Mouse (Mus musculus) hindbrain, embryonic 14.5 days (tissue): ENCODE results near the gene Sik1. TPM values are rescaled to one million over a fixed set of nuclear protein-coding genes. Genes with fewer than 3 reads are reported as not detected.

ENCODE experiments used
- ATAC-seq: fragments of 200-750 bp; cut with Nextera tagmentation; 2 replicates; pipeline ENCODE4 v1.8.0; 2017; ENCODE audit warnings: moderate number of reproducible peaks, mild to moderate bottlenecking, moderate TSS enrichment, moderate library complexity; ENCODE audit not compliant: low FRiP score
- DNase-seq: peaks from one replicate; pipeline ENCODE4 v3.0.0-alpha.2; 2015; ENCODE audit warnings: low spot score
- H3K27ac ChIP-seq: fragments of 300-500 bp; sonication (generic); 2 replicates; pipeline ENCODE4 v1.5.1; 2014; ENCODE audit warnings: mild to moderate bottlenecking, moderate library complexity
- H3K27me3 ChIP-seq: fragments of 300-500 bp; sonication (generic); 2 replicates; pipeline ENCODE4 v1.6.1; 2014; ENCODE audit warnings: mild to moderate bottlenecking, low read length, mixed read lengths; ENCODE audit not compliant: control insufficient read depth, insufficient read depth
- H3K36me3 ChIP-seq: fragments of 300-500 bp; sonication (generic); replicated peaks from 2 replicates; pipeline ENCODE4 v1.6.1; 2014; ENCODE audit not compliant: control insufficient read depth, insufficient read depth
- H3K4me1 ChIP-seq: fragments of 300-500 bp; sonication (generic); replicated peaks from 2 replicates; pipeline ENCODE4 v1.6.1; 2014; ENCODE audit warnings: antibody characterized with exemption, low read length, mixed read lengths; ENCODE audit not compliant: control insufficient read depth, insufficient read depth
- H3K4me2 ChIP-seq: fragments of 300-500 bp; sonication (generic); replicated peaks from 2 replicates; pipeline ENCODE4 v1.6.1; 2014; ENCODE audit warnings: mild to moderate bottlenecking, moderate library complexity
- H3K4me3 ChIP-seq: fragments of 300-500 bp; sonication (generic); replicated peaks from 2 replicates; pipeline ENCODE4 v1.5.1; 2014; ENCODE audit warnings: mild to moderate bottlenecking, low read length
- H3K9ac ChIP-seq: fragments of 300-500 bp; sonication (generic); 2 replicates; pipeline ENCODE4 v1.6.1; 2014
- H3K9me3 ChIP-seq: fragments of 300-500 bp; sonication (generic); 2 replicates; pipeline ENCODE4 v1.6.1; 2016; ENCODE audit warnings: low read length; ENCODE audit not compliant: control insufficient read depth
- WGBS: fragments of 180-500 bp; shearing (Covaris S2); extraction: QIAGEN DNeasy Blood & Tissue Kit; methylation state at CpG from one replicate; pipeline ENCODE4 v1.1.7; 2014; 5-methylcytosine and 5-hydroxymethylcytosine counted together
- polyA plus RNA-seq: library from polyadenylated mRNA; unstranded; fragments of >200 nt; fragmentation: Nextera tagmentation; extraction: Ambion mirVana; gene quantifications from 2 replicates; pipeline ENCODE4 v1.2.1, GENCODE M21; 2014

The Sik1 gene
- polyA plus RNA-seq, 1 experiment from 2014 or later = 20.5 TPM

- Histone ChIP-seq H3K9ac (no peak overlapping the region), H3K4me2 (no peak overlapping the region), H3K27ac (no peak overlapping the region), H3K36me3 (peaks cover 30% of the 10 kb centered on the region), H3K27me3 (no peaks in the 10 kb centered on the region), H3K4me3 (no peak overlapping the region), H3K4me1 (no peaks in the 10 kb centered on the region), H3K9me3 (no peaks in the 10 kb centered on the region)
- WGBS = 76% methylated on average over 3 of the region's 3 CpGs
- DNase-seq = no peak
- no peak for ATAC-seq
Measured at GRCm38 (mm10) chr17:31841453-31841841, 14.2 kb downstream of the Sik1 start.

GRCm38 (mm10) chr17:31840423-31841003 lies 15.1 kb downstream of the Sik1 start:
- H3K4me3 ChIP-seq = no peak overlapping the region
- no peak overlapping the region for H3K9ac ChIP-seq
- no peaks in the 10 kb centered on the region for H3K4me1 ChIP-seq
- no peak overlapping the region for H3K4me2 ChIP-seq
- H3K9me3 ChIP-seq = no peaks in the 10 kb centered on the region
- 63% methylated on average over 6 of the region's 6 CpGs for WGBS
- DNase-seq = no peak
- H3K27ac ChIP-seq = no peak overlapping the region
- H3K27me3 ChIP-seq = no peaks in the 10 kb centered on the region
- H3K36me3 ChIP-seq = peaks cover 21% of the 10 kb centered on the region
- no peak for ATAC-seq

DNA sequence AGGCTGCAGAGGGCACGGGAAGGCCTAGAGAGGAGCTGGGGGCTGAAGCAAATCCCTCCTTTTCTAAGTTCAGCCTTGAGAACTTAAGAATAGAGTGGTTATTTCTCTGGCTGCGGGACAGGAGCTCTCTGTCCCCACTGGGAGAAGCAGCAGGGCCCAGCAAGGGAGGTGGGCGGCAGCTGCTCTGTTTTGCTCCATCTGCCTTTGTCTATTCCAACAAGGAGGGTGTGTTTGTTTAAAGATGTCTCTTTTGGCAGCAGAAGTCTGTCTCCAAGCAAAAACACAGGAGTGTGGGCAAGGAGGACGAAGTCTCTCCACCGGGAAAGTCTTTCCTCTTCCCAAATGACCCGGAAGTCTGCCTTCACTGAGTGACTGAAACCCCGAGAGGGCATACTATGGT lies 18.8 kb downstream of the Sik1 start:
- Histone ChIP-seq H3K9me3 (no peaks in the 10 kb centered on the region), H3K4me1 (0 out of 2 replicates have a peak, but pooled peaks cover 3% of the 10 kb centered on the region), H3K4me2 (no peak overlapping the region), H3K9ac (no peak overlapping the region), H3K36me3 (no peaks in the 10 kb centered on the region), H3K4me3 (no peak overlapping the region), H3K27ac (no peak overlapping the region), H3K27me3 (no peaks in the 10 kb centered on the region)
- DNase-seq = no peak
- WGBS = 61% methylated on average over 7 of the region's 7 CpGs
- ATAC-seq = no peak

- H3K9me3 ChIP-seq = no peaks in the 10 kb centered on the region
- WGBS = 59% methylated on average over 2 of the region's 2 CpGs
- H3K27me3 ChIP-seq = no peaks in the 10 kb centered on the region
- no peak overlapping the region for H3K4me3 ChIP-seq
- no peak overlapping the region for H3K27ac ChIP-seq
- 0 out of 2 replicates have a peak, but pooled peaks cover 3% of the 10 kb centered on the region for H3K4me1 ChIP-seq
- DNase-seq (no peak), ATAC-seq (no peak)
- H3K9ac ChIP-seq = no peak overlapping the region
- no peak overlapping the region for H3K4me2 ChIP-seq
- no peaks in the 10 kb centered on the region for H3K36me3 ChIP-seq
Measured at GRCm38 (mm10) chr17:31836264-31836607, 19.4 kb downstream of the Sik1 start.

DNA sequence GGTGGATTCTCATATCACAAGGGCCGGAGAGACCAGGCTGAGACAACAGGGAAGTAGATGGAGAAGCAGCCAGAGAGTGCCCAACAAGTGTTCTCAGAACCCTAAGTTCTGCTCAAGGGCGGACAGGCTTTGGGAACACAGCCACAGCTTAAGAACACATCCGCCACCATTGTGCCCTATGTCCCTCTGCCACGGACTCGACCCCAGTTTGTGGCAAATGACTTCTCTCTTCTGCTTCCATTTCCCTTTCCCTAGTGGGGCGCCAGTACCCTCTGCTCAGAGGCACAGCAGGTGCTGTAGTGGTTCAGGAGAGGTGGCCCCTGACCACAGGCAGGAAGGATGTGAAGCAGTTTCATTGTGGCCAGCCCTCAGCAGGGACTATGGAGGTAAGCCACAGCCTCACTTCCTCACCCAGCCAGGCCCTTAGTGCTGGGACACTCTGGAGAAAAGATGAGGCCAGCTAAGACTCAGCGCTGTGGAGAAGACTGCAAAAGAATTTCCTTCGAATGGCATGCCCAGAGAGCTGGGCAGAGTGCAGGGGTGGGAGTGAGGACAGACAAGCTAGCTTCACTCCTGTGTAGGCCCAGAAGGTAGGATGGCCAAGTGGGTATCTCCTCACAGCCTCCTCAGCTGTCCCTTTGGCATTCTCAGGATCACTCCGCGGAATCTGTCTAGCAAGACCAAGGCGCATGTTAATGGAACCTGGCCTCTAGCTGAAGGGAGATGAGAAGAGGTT lies 19.9 kb downstream of the Sik1 start:
- no peaks in the 10 kb centered on the region for H3K27me3 ChIP-seq
- no peak for ATAC-seq
- no peak overlapping the region for H3K4me3 ChIP-seq
- no peak overlapping the region for H3K27ac ChIP-seq
- H3K4me2 ChIP-seq = no peak overlapping the region
- 93% methylated on average over 11 of the region's 11 CpGs for WGBS
- H3K4me1 ChIP-seq = 0 out of 2 replicates have a peak, but pooled peaks cover 3% of the 10 kb centered on the region
- DNase-seq = no peak
- H3K9ac ChIP-seq = no peak overlapping the region
- H3K36me3 ChIP-seq = no peaks in the 10 kb centered on the region
- H3K9me3 ChIP-seq = no peaks in the 10 kb centered on the region

DNA sequence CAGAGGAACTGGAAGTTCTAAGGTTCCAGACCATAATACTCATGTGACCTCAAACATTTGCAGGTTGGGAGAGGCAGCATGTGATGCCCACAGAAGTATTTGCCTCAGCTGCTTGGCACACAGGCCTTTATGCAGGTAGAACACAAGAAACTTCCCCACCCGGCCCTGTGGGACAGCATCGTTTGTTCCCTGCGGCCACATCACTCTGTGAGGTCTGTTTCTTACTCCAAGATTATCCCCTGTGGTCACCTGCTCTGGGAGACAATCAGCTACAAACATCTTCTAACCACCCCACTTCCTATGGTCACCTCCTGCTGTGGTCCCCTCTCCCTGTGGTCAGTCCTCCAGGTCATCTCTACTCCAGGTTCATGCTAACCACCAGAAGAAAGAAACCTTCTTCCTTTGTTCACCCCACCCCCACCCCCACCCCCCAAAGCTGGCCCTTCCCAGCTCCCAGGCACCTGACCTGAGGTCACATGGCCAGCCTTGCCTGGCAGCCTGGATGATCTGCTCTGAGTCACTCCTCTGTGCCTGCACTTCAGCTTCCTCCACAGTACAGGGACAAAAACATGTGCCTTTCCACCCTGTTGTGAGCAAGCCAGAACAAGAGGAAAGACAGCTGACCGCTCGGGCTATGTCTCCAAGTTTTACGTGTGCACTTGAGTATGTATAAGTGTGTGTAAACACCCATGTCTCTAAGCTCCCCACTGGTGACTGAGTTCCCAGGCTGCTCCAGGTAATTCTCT lies 21.1 kb downstream of the Sik1 start:
- Histone ChIP-seq H3K4me2 (no peak overlapping the region), H3K4me3 (no peak overlapping the region)
- 92% methylated on average over 6 of the region's 6 CpGs for WGBS

GRCm38 (mm10) chr17:31833752-31834151 lies 21.9 kb downstream of the Sik1 start:
- H3K27me3 ChIP-seq = no peaks in the 10 kb centered on the region
- H3K27ac ChIP-seq = no peak overlapping the region
- no peak overlapping the region for H3K4me3 ChIP-seq
- H3K4me1 ChIP-seq = 0 out of 2 replicates have a peak, but pooled peaks cover 3% of the 10 kb centered on the region
- WGBS = 31% methylated on average over 7 of the region's 7 CpGs
- H3K9ac ChIP-seq = no peak overlapping the region
- no peaks in the 10 kb centered on the region for H3K9me3 ChIP-seq
- H3K36me3 ChIP-seq = no peaks in the 10 kb centered on the region
- DNase-seq = no peak
- H3K4me2 ChIP-seq = no peak overlapping the region
- ATAC-seq = no peak

More for the DNA sequence above, 21.1 kb downstream of the Sik1 start:
- Histone ChIP-seq H3K4me1 (0 out of 2 replicates have a peak, but pooled peaks cover 3% of the 10 kb centered on the region), H3K27me3 (no peaks in the 10 kb centered on the region), H3K9me3 (no peaks in the 10 kb centered on the region), H3K9ac (no peak overlapping the region), H3K27ac (no peak overlapping the region), H3K36me3 (no peaks in the 10 kb centered on the region)
- ATAC-seq (no peak), DNase-seq (no peak)

DNA sequence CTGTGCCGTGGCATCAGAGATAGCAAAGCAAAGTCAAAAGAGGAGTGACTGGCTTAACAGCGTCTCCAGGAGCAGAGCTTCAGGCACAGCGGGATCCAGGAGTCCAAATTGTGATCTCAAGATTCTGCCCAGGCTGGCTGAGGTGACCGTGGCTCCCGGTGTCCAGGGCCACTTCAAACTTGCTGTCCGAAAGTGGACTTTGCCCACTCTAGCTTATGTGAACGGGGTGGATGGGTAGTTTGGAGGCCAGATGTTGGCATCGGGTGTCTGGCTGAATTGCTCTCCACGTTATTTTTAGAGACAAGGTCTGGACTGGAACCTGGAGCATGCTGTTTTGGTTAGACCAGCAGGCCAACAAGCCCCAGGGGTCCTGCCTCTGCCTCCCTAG lies 23.0 kb downstream of the Sik1 start:
- no peak overlapping the region for H3K4me3 ChIP-seq
- 97% methylated on average over 9 of the region's 9 CpGs for WGBS
- ATAC-seq = no peak

GRCm38 (mm10) chr17:31831866-31832576 lies 23.6 kb downstream of the Sik1 start:
- Histone ChIP-seq H3K27ac (no peak overlapping the region), H3K4me1 (peaks cover 11% of the 10 kb centered on the region), H3K4me2 (no peak overlapping the region), H3K4me3 (no peak overlapping the region), H3K36me3 (no peaks in the 10 kb centered on the region), H3K9ac (no peak overlapping the region), H3K9me3 (no peaks in the 10 kb centered on the region), H3K27me3 (no peaks in the 10 kb centered on the region)
- no peak for DNase-seq
- WGBS = 84% methylated on average over 14 of the region's 14 CpGs
- ATAC-seq = no peak

More for the DNA sequence above, 23.0 kb downstream of the Sik1 start:
- Histone ChIP-seq H3K4me2 (no peak overlapping the region), H3K36me3 (no peaks in the 10 kb centered on the region), H3K4me1 (peaks cover 7% of the 10 kb centered on the region; the same call in 1 of the 2 replicates), H3K9ac (no peak overlapping the region), H3K9me3 (no peaks in the 10 kb centered on the region), H3K27me3 (no peaks in the 10 kb centered on the region), H3K27ac (no peak overlapping the region)
- no peak for DNase-seq
